Mouse (Mus musculus) kidney, adult 2 months (tissue): ENCODE data around the gene Ccdc121. TPM values are rescaled to one million over a fixed set of nuclear protein-coding genes. Genes with fewer than 3 reads are reported as not detected.
A peak's percentile ranks its signal among the peaks of the same experiment; 100 is the strongest.

Experiments
- DNase-seq: peaks from one replicate; pipeline ENCODE4 v3.0.0; 2021
- H3K27ac ChIP-seq: fragments of 200-500 bp; 2 replicates; pipeline ENCODE4 v1.5.1; 2012; ENCODE audit warnings: low read depth, low read length, control low read depth, inconsistent platforms; ENCODE audit not compliant: insufficient read depth
- H3K27me3 ChIP-seq: fragments of 200-500 bp; replicated peaks from 2 replicates; pipeline ENCODE4 v1.6.1; 2012; ENCODE audit warnings: mild to moderate bottlenecking, moderate library complexity, low read length, inconsistent platforms; ENCODE audit not compliant: control insufficient read depth, insufficient read depth
- H3K36me3 ChIP-seq: fragments of 200-500 bp; 2 replicates; pipeline ENCODE4 v1.6.1; 2012; ENCODE audit warnings: mild to moderate bottlenecking, moderate library complexity, low read length, inconsistent platforms; ENCODE audit not compliant: control insufficient read depth, insufficient read depth
- H3K4me1 ChIP-seq: fragments of 200-500 bp; 2 replicates; pipeline ENCODE4 v1.6.1; 2011; ENCODE audit warnings: low read length; ENCODE audit not compliant: control insufficient read depth, insufficient read depth
- H3K4me3 ChIP-seq: fragments of 200-500 bp; 2 replicates; pipeline ENCODE4 v1.5.1; 2011; ENCODE audit warnings: mild to moderate bottlenecking, low read depth, low read length, control low read depth; ENCODE audit not compliant: insufficient read depth
- CTCF ChIP-seq: fragments of 200-500 bp; conservative IDR thresholded peaks from 2 replicates; pipeline ENCODE4 v1.5.1; 2011; ENCODE audit warnings: low read depth, mild to moderate bottlenecking, control low read depth, low read length, moderate library complexity, mixed read lengths; ENCODE audit not compliant: insufficient read depth, insufficient read length
- POLR2A ChIP-seq: fragments of 200-500 bp; IDR thresholded peaks from one replicate; pipeline ENCODE4 v1.6.1; 2011; ENCODE audit warnings: low read depth, low read length, control low read depth
- WGBS: fragments of 180-500 bp; shearing (Covaris S2); methylation state at CpG from one replicate; pipeline ENCODE4 v1.1.7; 2018; 5-methylcytosine and 5-hydroxymethylcytosine counted together
- polyA plus RNA-seq: library from polyadenylated mRNA; depleted of rRNA; stranded (reverse); fragments of >200 nt; gene quantifications from 2 replicates; pipeline ENCODE4 v1.2.3, GENCODE M21; 2012; rRNA removed

Ccdc121 gene
- polyA plus RNA-seq, 1 experiment: not detected

- no peaks in the 10 kb centered on the region for H3K27me3 ChIP-seq
- TF ChIP-seq POLR2A (no peak), CTCF (no peak)
- peak; percentile 13 for DNase-seq
- no peaks in the 10 kb centered on the region for H3K36me3 ChIP-seq
- no peaks in the 10 kb centered on the region for H3K4me1 ChIP-seq
- H3K27ac ChIP-seq: no peak overlapping the region
- WGBS: 84% methylated on average over 6 of the region's 6 CpGs
- H3K4me3 ChIP-seq: no peak overlapping the region
Measured at GRCm38 (mm10) chr1:181466040-181466439, 45.2 kb downstream of the Ccdc121 start.

- DNase-seq: peak; percentile 18
- H3K4me1 ChIP-seq: no peaks in the 10 kb centered on the region
- H3K27me3 ChIP-seq: no peaks in the 10 kb centered on the region
- 40% methylated on average over 5 of the region's 5 CpGs for WGBS
- TF ChIP-seq CTCF (peak; percentile 80), POLR2A (no peak)
- H3K27ac ChIP-seq: no peak overlapping the region
- no peak overlapping the region for H3K4me3 ChIP-seq
- H3K36me3 ChIP-seq: no peaks in the 10 kb centered on the region
Measured at GRCm38 (mm10) chr1:181465027-181465426, 46.2 kb downstream of the Ccdc121 start.

GRCm38 (mm10) chr1:181462906-181463179 is 48.4 kb downstream of the Ccdc121 start:
- H3K27me3 ChIP-seq: no peaks in the 10 kb centered on the region
- H3K4me1 ChIP-seq: no peaks in the 10 kb centered on the region
- no peak overlapping the region for H3K4me3 ChIP-seq
- H3K27ac ChIP-seq: no peak overlapping the region
- TF ChIP-seq POLR2A (no peak), CTCF (no peak)
- WGBS: 76% methylated on average over 6 of the region's 6 CpGs
- no peaks in the 10 kb centered on the region for H3K36me3 ChIP-seq
- no peak for DNase-seq

- Histone ChIP-seq H3K36me3 (no peaks in the 10 kb centered on the region), H3K4me3 (no peak overlapping the region), H3K27ac (no peak overlapping the region), H3K27me3 (no peaks in the 10 kb centered on the region), H3K4me1 (no peaks in the 10 kb centered on the region)
- 43% methylated on average over 8 of the region's 8 CpGs for WGBS
- TF ChIP-seq POLR2A (no peak), CTCF (no peak)
- DNase-seq: no peak
Measured at GRCm38 (mm10) chr1:181462051-181462905, 49.0 kb downstream of the Ccdc121 start.

- DNase-seq: no peak
- no peaks in the 10 kb centered on the region for H3K27me3 ChIP-seq
- no peak overlapping the region for H3K4me3 ChIP-seq
- no peaks in the 10 kb centered on the region for H3K4me1 ChIP-seq
- WGBS: 80% methylated on average over 8 of the region's 8 CpGs
- H3K36me3 ChIP-seq: no peaks in the 10 kb centered on the region
- no peak overlapping the region for H3K27ac ChIP-seq
- no peak for TF ChIP-seq POLR2A
- no peak for TF ChIP-seq CTCF
Measured at GRCm38 (mm10) chr1:181461484-181461883, 49.8 kb downstream of the Ccdc121 start.

GRCm38 (mm10) chr1:181460283-181460682 is 51.0 kb downstream of the Ccdc121 start:
- H3K36me3 ChIP-seq: no peaks in the 10 kb centered on the region
- WGBS: 80% methylated on average over 2 of the region's 2 CpGs
- TF ChIP-seq CTCF (no peak), POLR2A (no peak)
- H3K4me3 ChIP-seq: no peak overlapping the region
- H3K27me3 ChIP-seq: no peaks in the 10 kb centered on the region
- no peaks in the 10 kb centered on the region for H3K4me1 ChIP-seq
- H3K27ac ChIP-seq: no peak overlapping the region
- no peak for DNase-seq

Other genes starting within 250 kb of the Ccdc121 start
- gene Cnih3, start 158.8 kb downstream of the Ccdc121 start, polyA plus RNA-seq: not detected in 2 replicates
- gene Dnah14, start 65.1 kb upstream of the Ccdc121 start, polyA plus RNA-seq: not detected in 2 replicates